Mouse (Mus musculus): Measurements from ENCODE around the gene Ing1. TPM values are rescaled to one million over a fixed set of nuclear protein-coding genes. Genes with fewer than 3 reads are reported as not detected.

The Ing1 gene
- total RNA-seq, 2 experiments from 2014 or later: 31.2 to 35.7 TPM

GRCm38 (mm10) chr8:11585513-11586373 lies 30.4 kb downstream of the Ing1 start:
- DNase-seq: no peak

DNA sequence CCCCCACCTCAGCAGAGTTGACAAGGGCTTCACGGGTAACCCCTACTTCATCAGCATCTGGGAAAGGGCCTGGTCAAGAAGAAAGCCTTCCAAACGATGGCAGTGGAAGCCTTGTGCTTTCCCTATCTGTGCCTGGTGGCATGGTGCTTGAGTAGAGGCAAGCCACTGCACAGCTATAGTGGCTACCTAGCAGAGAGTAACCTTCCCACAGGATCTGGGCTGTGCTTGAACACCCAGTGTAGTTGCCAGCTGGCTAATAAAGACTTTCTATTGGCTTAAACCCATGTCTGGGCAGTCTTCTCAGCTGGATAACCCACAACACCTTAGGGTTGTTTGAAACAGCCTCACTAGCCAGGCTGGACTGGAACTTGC lies 31.0 kb downstream of the Ing1 start:
- DNase-seq: no peak

GRCm38 (mm10) chr8:11591837-11592236 lies 36.5 kb downstream of the Ing1 start:
- no peak for DNase-seq

GRCm38 (mm10) chr8:11592296-11592695 lies 36.9 kb downstream of the Ing1 start:
- peak; percentile 66 for DNase-seq

DNA sequence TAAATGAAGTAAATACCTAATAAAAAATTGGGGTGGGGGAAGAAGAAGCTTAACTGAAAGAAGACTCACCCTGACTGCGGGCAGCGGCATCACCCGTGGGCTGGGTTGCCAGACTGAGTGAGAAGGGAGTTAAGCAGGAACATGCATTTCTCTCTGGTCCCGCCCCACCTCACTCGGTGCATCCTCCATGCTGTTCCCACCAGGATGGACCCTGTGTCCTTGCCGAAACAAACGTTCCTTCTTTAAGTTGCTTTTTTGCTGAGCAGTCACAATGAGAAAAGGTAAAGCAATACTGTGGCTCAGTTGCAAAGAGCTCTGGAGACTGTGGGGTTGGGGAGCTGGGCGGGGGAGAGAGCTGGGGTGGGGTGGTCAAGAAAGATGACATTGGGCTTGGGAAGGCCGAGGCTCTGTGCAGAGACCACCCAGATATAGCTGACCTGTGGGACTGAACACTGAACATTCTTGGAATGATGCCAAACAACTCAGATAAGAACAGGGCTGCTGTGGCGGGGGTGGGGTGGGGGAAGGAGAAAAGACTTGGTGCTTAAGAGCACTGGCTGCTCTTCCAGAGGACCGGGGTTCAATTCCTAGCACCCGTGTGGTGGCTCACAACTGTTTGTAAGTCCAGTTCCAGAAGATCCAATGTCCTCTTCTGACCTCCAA lies 38.0 kb downstream of the Ing1 start:
- DNase-seq: no peak

- peak; percentile 25 for DNase-seq
Observed at GRCm38 (mm10) chr8:11600301-11600951, 45.1 kb downstream of the Ing1 start.

DNA sequence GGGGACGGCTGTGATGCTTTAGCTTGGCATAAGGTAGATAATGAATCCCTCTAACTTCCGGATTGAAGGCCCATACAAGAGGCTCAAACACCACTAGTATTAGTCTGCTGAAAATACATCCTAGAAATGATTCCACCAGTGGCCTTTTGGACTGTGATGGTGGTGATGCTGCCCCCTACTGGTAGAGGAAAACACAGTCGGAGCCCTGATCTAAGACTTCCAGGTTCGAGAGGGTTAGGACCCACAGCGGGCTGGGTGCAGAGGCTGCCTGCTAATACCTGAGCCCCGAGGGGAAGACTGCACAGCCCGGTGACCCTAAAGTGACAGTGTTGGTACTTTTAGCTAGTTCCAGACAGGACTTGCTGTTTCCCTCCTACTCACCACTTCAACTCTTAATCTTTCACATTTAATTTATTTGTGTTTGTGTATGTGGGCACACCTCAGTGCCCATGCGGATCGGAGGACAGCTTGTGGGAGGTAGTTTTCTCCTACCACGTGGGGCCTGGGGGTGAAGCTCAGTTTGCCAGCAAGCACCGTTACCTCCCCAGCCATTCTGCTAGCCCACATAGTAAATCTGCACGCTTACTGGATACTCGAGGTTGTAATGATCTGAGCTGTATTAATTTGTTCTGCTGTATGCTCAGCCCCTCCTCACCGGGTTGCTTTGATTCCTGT lies 46.8 kb downstream of the Ing1 start:
- peak; percentile 77 for DNase-seq

GRCm38 (mm10) chr8:11608848-11609247 lies 53.5 kb downstream of the Ing1 start:
- no peak for DNase-seq

Other genes with a start within 250 kb of the Ing1 start
- gene Col4a2, start 242.8 kb upstream of the Ing1 start, total RNA-seq (2021): 100 to 1,000 TPM; 322 to 338 TPM
- gene Col4a1, start 242.7 kb upstream of the Ing1 start, total RNA-seq (2021): 100 to 1,000 TPM; 677 to 700 TPM
- gene Rab20, start 76.9 kb upstream of the Ing1 start, total RNA-seq (2021): 1 to 10 TPM; 5.1 to 5.7 TPM
- 10 to 100 TPM; 60.9 to 63.3 TPM for gene Naxd, start 58.1 kb upstream of the Ing1 start, total RNA-seq (2021)
- 10 to 100 TPM; 38.4 to 39.3 TPM for gene Cars2, start 4.8 kb upstream of the Ing1 start, total RNA-seq (2021)
- 10 to 100 TPM; 48.7 to 78.5 TPM for gene Ankrd10, start 80.2 kb downstream of the Ing1 start, total RNA-seq (2021)
- gene 1700016D06Rik, start 145.5 kb downstream of the Ing1 start, total RNA-seq (2021): not detected
- 10 to 100 TPM; 53.1 to 70.4 TPM for gene Arhgef7, start 172.2 kb downstream of the Ing1 start, total RNA-seq (2021)